Mouse (Mus musculus) pancreas, adult 10 weeks (tissue): ENCODE data around the gene Ppp1r12a. TPM values are rescaled to one million over a fixed set of nuclear protein-coding genes. Genes with fewer than 3 reads are reported as not detected.

Experiments used
- polyA plus RNA-seq: library from polyadenylated mRNA; stranded (reverse); fragments of 350-450 nt; fragmentation: Illumina TruSeq; extraction: RNeasy Lipid Tissue Mini Kit (QIAGEN cat#74804); gene quantifications from one replicate; pipeline ENCODE4 v1.2.3, GENCODE M21; 2015; ENCODE audit warnings: low read depth, low replicate concordance; ENCODE audit not compliant: insufficient read depth

Gene Ppp1r12a
- 17.6 TPM for polyA plus RNA-seq

DNA sequence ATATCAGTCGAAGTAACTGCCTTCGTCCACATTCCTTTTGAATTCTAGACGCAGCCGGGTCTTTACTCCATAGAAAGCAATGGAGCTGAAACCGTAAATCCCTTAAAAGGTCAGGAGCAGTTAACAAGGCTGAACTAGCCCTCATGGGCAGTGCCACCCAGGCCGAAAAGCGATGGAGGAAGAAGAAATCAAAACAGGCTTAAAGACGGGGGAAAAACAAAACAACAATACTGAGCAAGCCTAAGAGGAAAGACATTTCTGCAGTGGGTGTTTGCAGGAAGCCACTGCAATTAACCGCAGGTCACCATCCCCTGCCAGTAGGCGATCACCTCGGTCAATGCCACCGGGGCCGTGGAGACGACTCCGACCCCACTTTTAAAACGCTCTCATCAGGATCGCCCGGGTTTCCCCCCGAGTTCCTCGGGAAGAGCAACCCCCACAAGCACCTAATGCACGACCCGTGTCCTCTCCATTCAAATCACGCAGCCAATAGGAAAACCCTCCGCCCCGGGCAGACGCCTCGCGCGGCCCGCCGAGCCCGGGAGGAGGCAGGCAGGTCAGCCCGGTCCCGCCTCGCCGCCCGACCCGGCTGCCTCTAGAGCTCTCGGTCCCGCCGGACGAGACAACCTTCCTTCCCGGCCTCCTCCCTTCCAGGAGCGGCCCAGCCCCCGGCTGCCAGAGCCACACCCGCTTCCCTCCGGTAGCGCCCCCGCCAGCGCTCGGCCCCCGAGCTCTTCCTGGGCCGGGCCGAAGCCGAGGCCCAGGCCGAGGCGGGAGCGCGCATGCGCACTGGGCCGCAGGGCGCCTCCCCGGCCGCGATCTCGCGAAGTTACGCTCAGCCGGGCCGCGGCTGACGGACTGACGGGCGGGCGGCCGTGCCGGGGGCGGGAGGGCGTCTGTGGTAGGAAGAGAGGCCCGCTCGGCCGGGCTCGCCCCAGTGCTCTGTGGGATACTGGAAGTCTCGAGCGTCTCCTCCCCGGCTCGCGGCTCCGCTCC is at the start of gene Ppp1r12a:
Gene Ppp1r12a, plus strand, starts transcription at position 933 of the 996 bp plus-strand sequence.

DNA sequence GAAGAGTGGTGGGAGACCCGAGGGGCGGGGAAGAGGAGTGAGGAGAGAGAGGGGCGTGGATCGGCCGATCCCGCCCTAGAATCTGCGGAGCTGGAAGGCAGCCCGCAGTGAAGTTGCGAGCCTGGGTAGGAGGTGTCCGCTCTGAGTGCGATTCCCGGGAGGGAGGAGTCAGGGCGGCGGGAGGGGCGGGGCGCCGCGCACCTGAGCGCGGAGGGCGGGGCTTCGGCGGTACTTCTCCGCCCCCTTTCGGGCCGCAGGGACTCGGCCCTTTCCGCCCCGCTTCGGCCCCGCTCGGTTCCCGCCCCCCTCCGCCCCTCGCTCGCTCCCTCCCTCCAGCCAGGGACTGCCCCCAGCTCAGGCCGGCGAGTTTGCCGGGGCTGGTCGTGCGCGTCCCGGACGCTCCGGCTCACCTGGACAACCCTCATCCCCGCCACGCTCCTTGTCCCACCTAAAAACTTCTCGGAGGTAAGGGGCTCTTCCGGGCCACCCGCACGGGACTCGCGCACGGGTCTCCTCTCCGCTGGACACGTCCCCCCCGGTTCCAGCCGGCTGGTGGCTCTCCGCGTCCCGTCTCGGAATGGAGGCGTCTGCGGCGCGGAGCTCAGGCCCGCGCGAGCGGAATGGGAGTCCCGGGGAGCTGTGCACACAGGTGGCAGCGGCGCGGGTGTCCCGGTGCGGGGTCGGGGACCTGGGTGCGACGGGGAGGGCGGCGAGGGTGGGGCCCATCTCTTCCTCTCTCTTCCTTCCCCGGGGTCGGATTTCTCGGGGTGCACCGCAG is 170.0 kb downstream of the Ppp1r12a start, which contains the start of gene Pawr:
Gene Pawr, plus strand, starts transcription at position 338 of the 778 bp plus-strand sequence.

Other genes starting within 250 kb of the Ppp1r12a start
- 3.8 TPM for gene Pawr, start 169.9 kb downstream of the Ppp1r12a start, polyA plus RNA-seq